Mouse (Mus musculus): ENCODE data around the gene Slc30a2.
"Not testable (repeated sequence)": the region's sequence is repeated elsewhere in the genome, so short reads cannot be mapped to it uniquely, and the experiment has no call there.

Slc30a2 gene

GRCm38 (mm10) chr4:134343071-134344031, at the start of gene Slc30a2:
TSS of gene Slc30a2 (plus strand) at chr4:134343181.
- DNase-seq (ENCODE audit: extremely low spot score, low read depth, low spot score), result no peak

GRCm38 (mm10) chr4:134293692-134294163, 49.3 kb upstream of the Slc30a2 start:
- no peak for DNase-seq (ENCODE audit: extremely low spot score, low read depth, low spot score)

- not testable (repeated sequence) for DNase-seq (ENCODE audit: extremely low spot score, low read depth, low spot score)
Measured at GRCm38 (mm10) chr4:134296096-134296495, 46.9 kb upstream of the Slc30a2 start.

GRCm38 (mm10) chr4:134296523-134296922, 46.5 kb upstream of the Slc30a2 start:
- no peak for DNase-seq (ENCODE audit: extremely low spot score, low read depth, low spot score)

GRCm38 (mm10) chr4:134297369-134297768, 45.6 kb upstream of the Slc30a2 start:
- no peak for DNase-seq (ENCODE audit: extremely low spot score, low read depth, low spot score)

GRCm38 (mm10) chr4:134298626-134299497, 44.1 kb upstream of the Slc30a2 start:
- no peak for DNase-seq (ENCODE audit: extremely low spot score, low read depth, low spot score)

- no peak for DNase-seq (ENCODE audit: extremely low spot score, low read depth, low spot score)
Measured at GRCm38 (mm10) chr4:134299498-134299810, 43.5 kb upstream of the Slc30a2 start.

GRCm38 (mm10) chr4:134300316-134300715, 42.7 kb upstream of the Slc30a2 start:
- no peak for DNase-seq (ENCODE audit: extremely low spot score, low read depth, low spot score)

GRCm38 (mm10) chr4:134302084-134302483, 40.9 kb upstream of the Slc30a2 start:
- DNase-seq (ENCODE audit: extremely low spot score, low read depth, low spot score), result no peak

GRCm38 (mm10) chr4:134306963-134307362, 36.0 kb upstream of the Slc30a2 start:
- no peak for DNase-seq (ENCODE audit: extremely low spot score, low read depth, low spot score)

GRCm38 (mm10) chr4:134307367-134308072, 35.5 kb upstream of the Slc30a2 start:
- no peak for DNase-seq (ENCODE audit: extremely low spot score, low read depth, low spot score)

GRCm38 (mm10) chr4:134310106-134310505, 32.9 kb upstream of the Slc30a2 start:
- DNase-seq (ENCODE audit: extremely low spot score, low read depth, low spot score), result no peak

GRCm38 (mm10) chr4:134310656-134311055, 32.3 kb upstream of the Slc30a2 start:
- no peak for DNase-seq (ENCODE audit: extremely low spot score, low read depth, low spot score)

- DNase-seq (ENCODE audit: extremely low spot score, low read depth, low spot score), result no peak
Measured at GRCm38 (mm10) chr4:134311784-134312183, 31.2 kb upstream of the Slc30a2 start.

- DNase-seq (ENCODE audit: extremely low spot score, low read depth, low spot score), result no peak
Measured at GRCm38 (mm10) chr4:134312341-134312740, 30.6 kb upstream of the Slc30a2 start.

GRCm38 (mm10) chr4:134312901-134313300, 30.1 kb upstream of the Slc30a2 start:
- DNase-seq (ENCODE audit: extremely low spot score, low read depth, low spot score), result no peak

GRCm38 (mm10) chr4:134314081-134314655, 28.8 kb upstream of the Slc30a2 start:
- DNase-seq (ENCODE audit: extremely low spot score, low read depth, low spot score), result no peak

GRCm38 (mm10) chr4:134314876-134315275, 28.1 kb upstream of the Slc30a2 start, which contains the start of gene Trim63:
TSS of gene Trim63 (plus strand) at chr4:134315120.
- DNase-seq (ENCODE audit: extremely low spot score, low read depth, low spot score), result no peak

GRCm38 (mm10) chr4:134315470-134315869, 27.5 kb upstream of the Slc30a2 start:
- DNase-seq (ENCODE audit: extremely low spot score, low read depth, low spot score), result no peak

- DNase-seq (ENCODE audit: extremely low spot score, low read depth, low spot score), result no peak
Measured at GRCm38 (mm10) chr4:134316390-134316789, 26.6 kb upstream of the Slc30a2 start.

Measured in hindlimb bud, embryonic 11.5 days (tissue).